Mouse (Mus musculus): ENCODE results near the gene Tmem221. TPM values are rescaled to one million over a fixed set of nuclear protein-coding genes. Genes with fewer than 3 reads are reported as not detected.

Gene Tmem221
- polyA plus RNA-seq, 1 experiment, result 1.3 TPM

DNA sequence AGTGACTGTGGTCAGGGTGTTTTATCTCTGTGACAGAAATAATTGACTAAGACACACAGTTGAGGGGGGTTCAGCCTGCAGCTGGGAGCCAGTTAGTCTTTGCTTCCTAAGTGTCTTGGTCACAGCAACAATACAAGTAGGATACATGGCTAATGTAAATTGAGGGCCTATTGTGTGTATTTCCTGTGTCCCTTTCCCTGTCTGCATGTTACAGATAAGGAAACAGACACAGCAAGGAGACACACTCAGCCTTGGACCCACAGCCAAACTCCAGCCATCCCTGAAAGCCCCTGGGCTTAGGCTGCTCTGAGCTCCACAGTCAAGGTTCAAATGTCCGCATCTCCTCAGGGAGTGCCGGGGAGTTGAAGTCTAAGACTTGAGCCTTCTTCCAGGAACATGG lies 4.0 kb downstream of the Tmem221 start:
- TF ChIP-seq GATA1 (IDR thresholded peaks at IDR 0.05; ENCODE audit: borderline replicate concordance, low read length), result no peak
- no peak for TF ChIP-seq FLI1 (IDR thresholded peaks at IDR 0.05; ENCODE audit: low read length)
- no peaks in the 10 kb centered on the region for H3K9me3 ChIP-seq
- H3K4me3 ChIP-seq (replicated peaks), result peak overlapping the region; percentile 43
- peaks cover 71% of the 10 kb centered on the region for H3K4me1 ChIP-seq
- peaks cover 26% of the 10 kb centered on the region for H3K27me3 ChIP-seq (replicated peaks)
- H3K36me3 ChIP-seq (replicated peaks; ENCODE audit: low read length), result no peaks in the 10 kb centered on the region

DNA sequence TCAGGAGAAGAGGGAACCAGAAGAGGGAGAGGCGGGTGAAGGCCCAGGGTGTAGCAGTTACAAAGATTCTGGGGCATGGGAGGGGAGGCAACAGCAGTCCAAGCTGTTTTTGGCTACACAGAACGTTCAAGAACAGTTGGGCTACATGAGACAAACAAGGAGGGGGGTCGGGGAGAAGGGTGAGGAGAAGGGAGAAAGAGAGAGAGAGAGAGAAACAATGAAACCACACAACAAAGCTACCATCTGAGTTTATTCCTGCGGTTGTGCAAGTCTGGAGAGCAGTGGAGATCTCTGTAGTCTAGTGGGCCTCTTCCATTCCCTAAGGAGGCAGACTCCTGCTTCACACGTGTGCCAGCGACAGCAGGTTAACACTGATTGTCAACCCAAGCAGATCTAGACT lies 4.7 kb downstream of the Tmem221 start:
- Histone ChIP-seq H3K4me1 (peaks cover 64% of the 10 kb centered on the region), H3K36me3 (replicated peaks; ENCODE audit: low read length) (peaks cover 4% of the 10 kb centered on the region), H3K9me3 (no peaks in the 10 kb centered on the region), H3K27me3 (replicated peaks) (peaks cover 24% of the 10 kb centered on the region), H3K4me3 (replicated peaks) (peak overlapping the region; percentile 43)
- no peak for TF ChIP-seq GATA1 (IDR thresholded peaks at IDR 0.05; ENCODE audit: borderline replicate concordance, low read length)
- TF ChIP-seq FLI1 (IDR thresholded peaks at IDR 0.05; ENCODE audit: low read length), result no peak

DNA sequence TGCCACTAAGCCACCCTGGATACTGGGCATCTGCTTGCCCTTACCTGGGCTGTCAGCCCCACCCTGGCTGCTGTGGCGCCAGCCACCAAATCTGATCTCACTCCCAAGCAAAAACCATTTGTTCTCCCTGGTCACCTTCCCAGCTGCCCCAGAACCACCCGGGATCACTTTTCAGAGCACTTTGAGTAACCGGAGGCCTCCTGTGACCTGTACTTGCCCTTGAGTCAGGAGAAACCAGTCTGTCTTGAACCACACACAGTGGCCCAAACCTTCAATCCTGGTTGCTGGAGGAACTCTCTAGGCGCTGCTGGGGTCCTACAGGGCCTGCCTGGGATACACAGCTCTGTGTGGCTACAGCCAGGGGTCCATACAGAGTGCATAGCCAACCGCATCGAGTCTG lies 5.9 kb downstream of the Tmem221 start:
- no peak overlapping the region for H3K4me3 ChIP-seq (replicated peaks)
- peaks cover 14% of the 10 kb centered on the region for H3K36me3 ChIP-seq (replicated peaks; ENCODE audit: low read length)
- no peak for TF ChIP-seq FLI1 (IDR thresholded peaks at IDR 0.05; ENCODE audit: low read length)
- TF ChIP-seq GATA1 (IDR thresholded peaks at IDR 0.05; ENCODE audit: borderline replicate concordance, low read length), result no peak
- peaks cover 52% of the 10 kb centered on the region for H3K4me1 ChIP-seq
- H3K27me3 ChIP-seq (replicated peaks), result peaks cover 14% of the 10 kb centered on the region
- no peaks in the 10 kb centered on the region for H3K9me3 ChIP-seq

DNA sequence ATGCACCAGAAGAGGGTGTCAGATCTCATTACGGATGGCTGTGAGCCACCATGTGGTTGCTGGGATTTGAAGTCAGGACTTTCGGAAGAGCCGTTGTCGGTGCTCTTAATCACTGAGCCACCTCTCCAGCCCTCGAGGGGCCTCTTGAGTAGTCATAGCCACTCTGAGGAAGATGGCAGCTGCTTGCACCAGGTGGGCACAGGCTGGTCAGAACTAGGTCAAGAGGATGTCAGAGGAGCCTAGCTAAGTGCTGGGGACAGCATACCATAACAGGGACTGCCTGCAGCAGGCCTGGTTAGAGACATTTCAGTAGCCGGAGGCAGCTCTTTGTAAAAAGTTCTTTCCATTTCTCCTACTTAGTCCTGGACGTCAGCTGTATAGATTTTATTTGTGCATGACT lies 7.9 kb downstream of the Tmem221 start:
- peaks cover 33% of the 10 kb centered on the region for H3K36me3 ChIP-seq (replicated peaks; ENCODE audit: low read length)
- H3K4me3 ChIP-seq (replicated peaks), result no peak overlapping the region
- H3K27me3 ChIP-seq (replicated peaks), result no peaks in the 10 kb centered on the region
- no peak for TF ChIP-seq GATA1 (IDR thresholded peaks at IDR 0.05; ENCODE audit: borderline replicate concordance, low read length)
- peaks cover 37% of the 10 kb centered on the region for H3K4me1 ChIP-seq
- H3K9me3 ChIP-seq, result no peaks in the 10 kb centered on the region

DNA sequence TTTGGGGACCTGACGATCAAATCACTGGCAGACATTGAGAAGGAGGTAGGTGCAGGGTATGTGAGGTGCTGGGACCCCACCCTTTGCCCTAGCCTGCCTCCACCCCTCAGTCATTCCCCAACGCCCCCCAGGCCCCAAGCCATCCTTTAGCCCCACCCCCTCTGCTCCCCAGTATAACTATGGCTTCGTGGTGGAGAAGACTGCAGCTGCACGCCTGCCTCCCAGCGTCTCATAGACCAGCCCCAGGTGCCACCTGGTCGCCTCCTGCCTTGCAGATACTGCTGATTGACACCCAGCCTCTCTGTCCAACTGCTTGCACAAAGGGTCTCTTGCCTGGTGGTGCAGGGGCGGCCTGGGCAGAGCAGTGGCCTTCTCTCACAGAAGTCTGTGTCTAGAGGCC lies 11.1 kb downstream of the Tmem221 start:
- H3K9me3 ChIP-seq, result no peaks in the 10 kb centered on the region
- TF ChIP-seq FLI1 (IDR thresholded peaks at IDR 0.05; ENCODE audit: low read length) (no peak), GATA1 (IDR thresholded peaks at IDR 0.05; ENCODE audit: borderline replicate concordance, low read length) (no peak)
- H3K27me3 ChIP-seq (replicated peaks), result no peaks in the 10 kb centered on the region
- H3K4me1 ChIP-seq, result peaks cover 20% of the 10 kb centered on the region
- H3K4me3 ChIP-seq (replicated peaks), result no peak overlapping the region
- H3K36me3 ChIP-seq (replicated peaks; ENCODE audit: low read length), result peaks cover 48% of the 10 kb centered on the region

DNA sequence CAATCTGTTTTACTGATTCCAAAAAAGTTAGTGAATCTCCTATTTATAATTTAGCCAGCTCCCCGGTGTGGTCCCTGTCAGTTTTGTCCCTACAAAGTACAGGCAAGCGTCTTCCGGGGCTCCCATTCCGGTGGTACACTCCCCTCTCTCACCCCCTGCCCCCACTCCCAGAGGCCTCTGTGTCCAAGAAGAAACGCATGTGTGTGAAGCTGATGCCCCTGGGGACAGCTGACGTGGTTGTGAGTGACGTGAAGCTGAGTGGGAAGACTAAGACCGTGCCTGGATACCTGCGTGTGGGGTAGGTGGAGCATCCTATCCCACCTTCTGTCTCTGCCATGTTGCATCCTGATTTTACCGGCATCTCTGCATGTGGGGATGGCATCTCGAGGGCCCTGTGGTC lies 13.6 kb downstream of the Tmem221 start:
- no peaks in the 10 kb centered on the region for H3K27me3 ChIP-seq (replicated peaks)
- H3K4me3 ChIP-seq (replicated peaks), result peak overlapping the region; percentile 62
- TF ChIP-seq GATA1 (IDR thresholded peaks at IDR 0.05; ENCODE audit: borderline replicate concordance, low read length), result no peak
- no peaks in the 10 kb centered on the region for H3K9me3 ChIP-seq
- H3K4me1 ChIP-seq, result peaks cover 22% of the 10 kb centered on the region
- H3K36me3 ChIP-seq (replicated peaks; ENCODE audit: low read length), result peaks cover 48% of the 10 kb centered on the region

DNA sequence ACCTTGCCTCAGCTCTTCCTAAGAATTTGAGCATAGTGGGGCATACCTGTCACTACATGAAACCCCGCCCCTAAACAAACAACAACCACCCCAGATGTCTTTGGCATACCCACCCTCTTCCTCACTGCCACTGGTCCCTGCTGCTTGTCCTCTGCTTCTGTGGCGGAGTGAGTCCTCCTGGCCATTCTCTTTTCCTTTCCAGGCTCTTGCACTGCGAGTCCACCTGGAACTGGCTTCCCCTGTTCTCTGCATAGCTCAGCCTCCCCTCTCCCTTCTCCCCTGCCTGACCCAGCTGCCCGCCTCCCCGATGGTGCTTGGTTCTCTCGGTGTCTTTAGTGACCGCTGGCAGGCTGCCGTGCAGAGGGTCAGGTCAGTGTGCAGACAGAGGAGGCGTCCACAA lies 14.9 kb downstream of the Tmem221 start:
- peaks cover 29% of the 10 kb centered on the region for H3K4me1 ChIP-seq
- H3K36me3 ChIP-seq (replicated peaks; ENCODE audit: low read length), result peaks cover 42% of the 10 kb centered on the region
- H3K27me3 ChIP-seq (replicated peaks), result no peaks in the 10 kb centered on the region
- H3K9me3 ChIP-seq, result no peaks in the 10 kb centered on the region
- peak overlapping the region; percentile 99 for H3K4me3 ChIP-seq (replicated peaks)
- TF ChIP-seq GATA1 (IDR thresholded peaks at IDR 0.05; ENCODE audit: borderline replicate concordance, low read length), result no peak
- TF ChIP-seq FLI1 (IDR thresholded peaks at IDR 0.05; ENCODE audit: low read length), result no peak

DNA sequence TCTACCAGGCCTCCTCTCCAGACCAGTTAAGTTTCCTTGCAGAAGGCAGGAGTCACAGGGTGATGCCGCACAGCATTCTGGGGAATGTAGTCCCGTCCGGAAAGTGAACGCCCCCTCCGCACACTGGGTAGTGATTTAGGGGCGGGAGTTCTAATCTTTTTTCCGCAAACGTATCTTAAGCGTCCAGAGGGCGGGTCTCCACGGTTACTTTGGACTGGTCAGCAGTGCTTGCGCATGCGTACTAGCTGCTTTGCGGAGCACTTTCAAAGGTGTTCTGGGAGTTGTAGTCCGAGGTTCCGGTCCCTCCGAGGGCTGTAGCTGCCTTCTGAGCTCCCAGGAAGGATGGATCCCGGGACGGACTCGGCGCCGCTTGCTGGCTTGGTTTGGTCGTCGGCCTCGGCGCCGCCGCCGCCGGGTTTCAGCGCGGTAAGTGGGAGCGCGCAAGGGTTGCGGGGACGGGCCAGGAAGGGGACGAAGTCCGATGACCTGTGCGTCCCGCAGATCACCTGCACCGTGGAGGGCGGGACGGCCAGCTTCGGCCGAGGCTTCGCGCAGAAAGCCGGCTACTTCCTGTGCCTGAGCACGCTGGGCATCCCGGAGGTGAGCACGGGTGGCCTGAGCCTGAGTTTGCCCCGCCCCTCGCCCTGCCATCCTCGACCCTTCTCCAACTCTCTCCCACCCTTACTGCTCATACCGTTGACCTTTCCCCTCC lies 15.9 kb downstream of the Tmem221 start, which contains the start of gene Mvb12a:
Mvb12a (plus strand) TSS at position 291 of the 712 bp plus-strand sequence.
- Histone ChIP-seq H3K9me3 (no peaks in the 10 kb centered on the region), H3K36me3 (replicated peaks; ENCODE audit: low read length) (peaks cover 34% of the 10 kb centered on the region), H3K27me3 (replicated peaks) (no peaks in the 10 kb centered on the region), H3K4me3 (replicated peaks) (peak within 1 kb of the TSS; percentile 99), H3K4me1 (peaks cover 38% of the 10 kb centered on the region)
- TF ChIP-seq FLI1 (IDR thresholded peaks at IDR 0.05; ENCODE audit: low read length), result no peak
- TF ChIP-seq GATA1 (IDR thresholded peaks at IDR 0.05; ENCODE audit: borderline replicate concordance, low read length), result 0 out of 3 replicates have a peak, but pooled peaks have one; percentile 11

DNA sequence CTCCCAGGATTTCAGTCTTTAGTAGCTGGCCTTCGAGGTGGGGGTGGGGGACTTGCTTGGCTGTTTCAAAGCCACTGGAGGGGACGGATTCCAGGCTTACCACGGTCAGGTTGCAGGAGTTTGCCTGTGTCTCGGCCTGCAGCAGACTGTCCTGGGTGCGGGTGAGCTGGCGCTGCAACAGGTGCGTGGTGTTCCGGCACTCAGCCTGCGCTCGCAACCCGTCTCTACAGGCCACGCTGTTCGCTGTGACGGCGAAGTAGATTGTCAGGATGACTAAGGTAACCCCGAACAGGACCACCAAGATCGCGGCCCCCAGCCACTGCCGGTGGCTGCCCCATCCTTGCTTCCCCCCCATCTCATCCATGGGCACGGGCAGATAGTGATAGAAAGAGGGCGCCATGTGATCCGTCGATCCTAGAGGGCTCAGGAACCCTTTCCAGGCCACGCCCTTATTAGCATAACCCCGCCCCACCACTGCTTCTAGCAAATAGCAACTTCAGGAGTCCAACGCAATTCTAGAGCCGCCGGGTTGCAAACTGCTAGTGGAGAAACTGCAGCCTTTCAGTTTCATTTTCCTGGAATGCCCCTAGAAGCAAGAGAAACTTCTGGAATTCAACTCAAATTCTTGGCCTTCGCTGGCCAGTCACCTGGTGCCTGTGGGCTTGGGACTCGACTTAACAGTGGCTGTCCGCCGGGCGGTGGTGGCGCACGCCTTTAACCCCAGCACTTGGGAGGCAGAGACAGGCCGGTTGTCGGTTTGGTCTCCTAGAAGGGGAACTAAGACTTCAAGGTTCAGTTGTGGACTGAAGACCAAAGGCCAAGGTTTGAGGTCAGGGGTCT lies 21.4 kb downstream of the Tmem221 start, which contains the start of gene Bst2:
Bst2 (minus strand) TSS at position 429 of the 840 bp plus-strand sequence.
- Histone ChIP-seq H3K27me3 (replicated peaks) (no peaks in the 10 kb centered on the region), H3K4me3 (replicated peaks) (peak within 1 kb of the TSS; percentile 92), H3K9me3 (no peaks in the 10 kb centered on the region), H3K36me3 (replicated peaks; ENCODE audit: low read length) (peaks cover 12% of the 10 kb centered on the region), H3K4me1 (peaks cover 62% of the 10 kb centered on the region)
- TF ChIP-seq FLI1 (IDR thresholded peaks at IDR 0.05; ENCODE audit: low read length) (no peak), GATA1 (IDR thresholded peaks at IDR 0.05; ENCODE audit: borderline replicate concordance, low read length) (no peak)

DNA sequence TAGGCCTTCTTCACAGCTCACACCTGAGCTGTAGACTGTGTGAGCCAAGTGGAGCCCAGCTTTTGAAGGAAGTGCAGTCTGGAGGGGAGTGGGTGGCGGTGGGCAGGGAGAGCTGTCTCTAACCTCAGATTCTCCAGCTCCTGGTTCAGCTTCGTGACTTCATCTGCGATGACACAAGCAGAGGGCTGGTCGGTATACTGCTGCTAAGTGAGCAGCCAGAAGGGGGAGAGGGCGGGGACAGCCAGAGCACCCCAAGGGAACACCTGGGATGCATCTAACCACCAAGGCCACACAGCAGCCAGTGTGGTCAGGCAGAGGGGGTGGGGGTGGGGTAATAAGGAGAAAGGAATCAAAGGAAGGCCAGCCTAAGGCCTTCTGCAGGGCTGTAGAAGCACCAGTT lies 23.0 kb downstream of the Tmem221 start:
- peaks cover 60% of the 10 kb centered on the region for H3K4me1 ChIP-seq
- peaks cover 12% of the 10 kb centered on the region for H3K36me3 ChIP-seq (replicated peaks; ENCODE audit: low read length)
- H3K27me3 ChIP-seq (replicated peaks), result no peaks in the 10 kb centered on the region
- H3K9me3 ChIP-seq, result no peaks in the 10 kb centered on the region
- TF ChIP-seq FLI1 (IDR thresholded peaks at IDR 0.05; ENCODE audit: low read length), result no peak
- TF ChIP-seq GATA1 (IDR thresholded peaks at IDR 0.05; ENCODE audit: borderline replicate concordance, low read length), result no peak
- H3K4me3 ChIP-seq (replicated peaks), result peak overlapping the region; percentile 92
